Mouse (Mus musculus) c-Kit-positive CD71-positive TER-119-positive erythroid progenitor cells, embryonic 14.5 days (primary cell): ENCODE measurements around the gene Pnldc1.
A peak's percentile ranks its signal among the peaks of the same experiment; 100 is the strongest.
"Not testable (repeated sequence)": the region's sequence is repeated elsewhere in the genome, so short reads cannot be mapped to it uniquely, and the experiment has no call there.

Experiments
- DNase-seq: peaks from one replicate; pipeline ENCODE4 v3.0.0-alpha.2; 2013; ENCODE audit warnings: low spot score

Gene Pnldc1

DNA sequence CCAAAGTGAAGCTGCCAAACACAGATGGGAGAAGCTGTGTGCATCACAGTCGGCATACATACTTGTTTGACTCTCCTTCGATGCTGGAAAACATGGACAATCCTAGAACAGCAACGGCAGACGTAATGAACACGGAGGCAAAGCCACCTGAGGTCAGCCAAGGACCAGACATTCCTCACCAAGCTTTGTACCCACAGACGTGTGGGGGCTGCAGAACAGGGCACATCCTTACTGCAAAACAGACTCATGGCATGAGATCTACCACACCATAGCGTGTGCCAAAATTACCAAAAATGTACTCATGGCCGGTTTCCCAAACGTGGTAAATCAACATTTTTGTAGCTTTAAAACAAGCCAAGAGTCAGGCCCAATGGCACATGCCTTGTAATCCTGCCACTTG lies 3.6 kb downstream of the Pnldc1 start:
- DNase-seq, result no peak

DNA sequence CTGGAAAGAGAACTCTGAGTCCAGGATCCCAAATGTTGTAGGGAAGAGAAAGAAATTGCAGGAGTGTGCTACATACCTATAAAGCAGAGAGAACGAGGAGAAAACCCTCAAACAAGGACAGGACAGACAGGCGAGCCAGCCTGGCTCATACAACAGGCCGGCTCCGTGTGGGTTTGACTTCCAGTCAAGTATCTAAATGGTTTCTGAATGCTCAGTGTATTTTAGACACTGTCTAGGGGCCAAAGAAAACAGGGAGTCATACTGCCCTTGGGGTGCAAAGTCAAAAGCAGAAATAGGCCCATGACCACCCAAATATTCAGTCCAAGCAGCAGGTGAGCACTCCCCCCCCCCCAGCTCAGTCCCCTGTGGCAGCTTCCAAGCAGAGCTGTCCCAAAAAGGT lies 4.2 kb downstream of the Pnldc1 start:
- DNase-seq, result no peak

DNA sequence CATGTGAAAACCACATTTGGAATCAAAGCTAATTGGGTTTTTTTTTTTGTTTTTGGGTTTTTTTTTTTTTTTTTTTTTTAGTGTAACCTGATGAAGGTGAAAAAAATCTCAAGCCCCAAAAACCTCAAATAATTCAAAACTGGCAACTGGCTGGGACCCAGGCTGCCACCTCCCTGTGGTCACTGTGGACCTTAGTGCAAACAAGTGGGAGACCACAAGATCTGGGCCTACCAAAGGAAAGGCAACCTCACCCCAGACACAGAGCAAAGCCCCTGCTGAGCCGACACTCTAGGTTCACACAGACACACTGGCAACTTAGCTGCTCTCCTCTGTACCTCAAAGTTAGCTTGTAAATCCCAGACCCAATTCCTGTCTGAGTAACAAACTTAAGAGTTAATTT lies 5.7 kb downstream of the Pnldc1 start:
- no peak for DNase-seq

DNA sequence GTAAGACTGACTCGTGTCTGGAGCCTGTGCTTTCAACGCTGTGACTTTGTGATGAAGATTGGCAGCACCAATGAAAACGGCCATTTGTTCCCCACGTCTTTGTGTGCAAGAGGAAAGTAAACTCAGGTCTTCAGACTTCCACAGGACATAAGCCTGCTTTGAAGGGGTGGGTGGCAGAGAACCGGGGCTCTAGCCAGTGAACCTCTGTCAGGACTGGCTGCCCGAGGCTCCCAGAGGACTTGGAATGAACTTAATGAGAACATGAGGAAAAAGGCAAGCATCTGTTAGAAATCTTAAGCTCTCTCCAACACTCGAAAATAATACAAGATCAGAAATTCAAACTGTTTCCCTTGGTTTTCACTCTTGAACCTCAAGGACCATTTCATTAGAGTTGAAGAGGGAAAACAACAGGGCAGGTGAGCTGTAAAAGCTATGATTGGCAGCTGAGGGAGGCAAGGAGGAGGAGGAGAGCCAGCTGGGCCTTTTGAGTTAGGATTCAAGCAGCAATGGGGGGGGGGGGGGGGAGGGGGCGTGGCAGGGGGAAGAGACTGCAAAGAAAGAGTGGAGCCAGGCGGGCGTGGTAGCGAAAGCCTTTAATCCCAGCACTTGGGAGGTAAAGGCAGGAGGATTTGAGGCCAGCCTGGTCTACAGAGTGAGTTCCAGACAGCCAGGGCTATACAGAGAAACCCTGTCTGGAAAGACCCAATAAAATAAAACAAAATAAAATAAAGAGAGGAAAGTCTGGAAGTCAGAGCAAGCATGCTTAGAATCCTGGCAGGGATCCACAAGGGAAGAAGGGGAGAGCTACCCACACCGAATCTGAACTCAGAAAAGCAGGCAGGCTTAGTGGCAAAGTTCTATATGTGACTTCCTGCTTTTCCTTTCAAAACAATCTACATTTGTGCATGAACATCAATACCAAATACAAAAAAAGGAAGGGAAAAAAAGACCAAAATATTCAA lies 6.4 kb downstream of the Pnldc1 start:
- DNase-seq, result no peak

DNA sequence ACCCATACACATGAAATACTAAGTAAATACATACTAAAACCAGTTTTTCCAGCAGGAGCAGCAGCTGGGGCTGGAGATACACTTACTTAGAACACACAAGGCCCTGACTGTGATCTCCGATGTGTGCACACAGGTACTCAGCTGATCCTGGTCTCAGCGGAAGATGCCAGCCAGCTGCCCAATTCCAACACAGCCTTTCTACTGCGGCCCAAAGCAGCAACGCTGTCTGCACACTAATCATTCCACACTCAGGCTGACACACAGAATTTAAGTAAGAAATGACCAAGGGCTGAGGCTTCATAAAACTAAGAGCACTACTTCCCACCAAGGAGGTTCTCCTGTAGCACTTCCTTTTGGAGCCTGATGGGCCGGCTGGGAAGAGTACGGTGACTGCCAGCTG lies 7.7 kb downstream of the Pnldc1 start:
- no peak for DNase-seq

DNA sequence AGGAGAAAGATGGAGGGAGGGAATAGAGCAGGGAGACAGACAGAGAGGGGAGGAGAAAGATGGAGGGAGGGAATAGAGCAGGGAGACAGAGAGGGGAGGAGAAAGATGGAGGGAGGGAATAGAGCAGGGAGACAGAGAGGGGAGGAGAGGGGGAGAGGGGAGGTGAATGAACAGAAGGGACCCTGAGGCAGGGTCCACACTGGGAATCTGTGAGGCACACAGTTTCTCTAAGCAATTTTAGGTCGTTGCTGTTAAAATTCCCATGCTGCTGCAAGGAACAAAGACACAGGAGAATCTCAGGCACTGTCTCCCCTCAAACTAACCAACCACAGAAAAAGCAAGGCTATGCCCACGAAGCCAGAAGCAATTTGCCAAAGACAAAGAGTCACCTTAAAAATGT lies 11.4 kb downstream of the Pnldc1 start:
- not testable (repeated sequence) for DNase-seq

DNA sequence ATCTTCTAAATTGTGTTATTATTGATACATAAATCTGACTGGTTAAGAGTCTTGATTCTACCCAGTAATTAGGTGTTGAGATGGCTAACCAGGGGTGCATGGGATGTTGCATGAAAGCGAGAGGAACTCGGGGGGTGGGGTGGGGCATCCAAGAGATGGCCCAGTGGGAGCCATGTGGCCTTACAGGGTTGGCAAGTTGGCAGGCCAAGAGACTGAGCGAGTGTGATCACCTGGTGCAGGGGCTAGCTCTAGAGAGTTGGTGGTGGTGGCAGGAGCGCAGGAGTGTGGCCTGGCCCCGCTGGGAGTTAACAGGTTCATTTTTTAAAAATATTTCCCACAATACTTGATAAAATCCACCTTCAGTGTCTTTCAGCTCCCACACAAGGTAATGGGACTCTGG lies 12.4 kb downstream of the Pnldc1 start:
- no peak for DNase-seq

DNA sequence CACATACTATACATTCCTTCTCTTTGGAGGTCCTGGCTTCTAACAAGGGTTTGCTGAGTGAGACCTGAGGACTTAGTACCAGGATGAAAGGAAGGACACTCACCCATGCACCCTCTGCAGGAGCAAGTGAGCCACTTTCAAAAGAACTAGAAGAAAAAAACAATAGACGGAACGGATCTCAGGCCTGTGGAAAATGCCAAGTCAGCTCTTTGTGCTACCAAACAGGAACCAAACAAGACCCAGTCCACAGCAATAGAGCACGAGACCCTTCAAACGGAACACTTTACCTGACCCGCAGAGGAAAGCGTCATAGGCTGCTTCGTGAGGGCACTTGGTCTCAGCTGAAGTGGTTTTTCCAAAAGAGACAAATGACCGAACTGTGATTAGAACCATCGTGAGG lies 18.0 kb downstream of the Pnldc1 start:
- DNase-seq, result no peak

DNA sequence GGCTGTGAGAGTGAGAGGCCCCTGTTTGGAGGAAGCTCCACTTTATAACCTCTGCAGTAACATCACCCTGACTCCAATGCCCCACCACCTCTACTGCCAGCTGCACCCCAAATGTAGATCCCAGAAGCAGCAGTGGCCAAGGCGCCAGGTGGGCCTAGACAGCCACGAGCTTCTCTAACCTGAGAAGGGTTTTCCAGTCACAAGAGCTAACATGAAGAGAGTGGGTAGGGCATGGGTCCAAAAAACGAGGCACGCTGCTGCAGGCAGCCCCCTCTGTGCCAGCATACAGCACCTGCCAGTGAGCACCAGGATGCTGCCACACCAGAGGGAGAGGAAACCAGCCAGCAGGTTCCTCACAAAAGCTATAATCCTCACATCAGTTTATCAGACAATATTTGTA lies 19.0 kb downstream of the Pnldc1 start:
- no peak for DNase-seq

DNA sequence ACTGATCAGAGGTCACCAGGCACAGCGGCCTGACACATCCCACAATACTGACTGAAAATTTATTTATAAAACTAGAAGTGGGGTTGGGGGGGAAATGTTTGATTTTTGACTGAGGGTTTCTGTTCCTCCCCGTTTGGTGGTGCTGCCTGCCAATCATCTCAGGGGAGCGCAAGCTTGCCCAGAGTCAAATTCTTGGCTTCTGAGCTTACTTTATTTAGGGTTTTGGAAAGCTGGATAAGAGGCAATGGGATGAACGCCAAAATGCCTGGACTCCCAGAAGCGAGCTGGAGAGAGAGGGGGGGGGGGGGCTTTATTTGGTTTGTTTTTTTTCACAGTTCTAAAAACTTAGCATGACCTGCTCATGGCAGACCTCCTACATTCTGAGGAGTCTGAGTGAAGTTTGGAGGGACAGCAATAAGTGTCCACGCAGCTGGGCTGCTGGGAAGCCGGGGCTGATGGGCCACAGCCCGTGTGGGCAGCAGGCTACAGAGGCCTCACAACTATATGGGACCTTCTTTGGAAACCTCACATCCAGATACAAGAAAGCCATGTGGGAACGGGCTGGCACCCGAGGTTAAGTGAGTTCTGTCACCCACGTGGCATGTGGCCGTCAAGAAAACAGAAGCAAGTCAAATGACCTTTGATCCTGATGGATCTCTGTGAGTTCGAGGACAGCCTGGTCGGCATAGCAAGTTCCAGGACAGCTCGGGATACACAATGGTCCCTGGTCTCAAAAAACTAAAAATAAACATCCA lies 22.8 kb downstream of the Pnldc1 start:
- DNase-seq, result no peak

DNA sequence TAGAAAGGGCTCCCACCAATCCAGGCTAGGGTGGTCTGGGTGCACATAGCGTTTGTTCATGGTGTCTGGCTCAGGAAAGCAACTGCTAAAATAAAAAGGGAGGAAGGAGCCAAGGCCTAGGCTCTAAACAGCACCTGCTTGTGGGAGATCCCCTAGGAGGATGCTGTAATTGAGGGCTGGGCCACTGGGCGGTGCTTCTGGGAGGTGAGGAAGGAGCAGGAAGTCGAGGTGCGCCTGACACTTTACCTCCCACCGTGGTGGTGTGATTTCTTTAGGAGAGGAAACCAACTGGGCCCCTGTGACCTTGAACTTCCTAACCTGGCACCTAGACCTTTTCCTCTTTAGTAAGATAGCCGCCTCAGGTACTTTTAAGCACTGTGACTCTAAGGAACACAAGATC lies 23.4 kb downstream of the Pnldc1 start:
- no peak for DNase-seq

DNA sequence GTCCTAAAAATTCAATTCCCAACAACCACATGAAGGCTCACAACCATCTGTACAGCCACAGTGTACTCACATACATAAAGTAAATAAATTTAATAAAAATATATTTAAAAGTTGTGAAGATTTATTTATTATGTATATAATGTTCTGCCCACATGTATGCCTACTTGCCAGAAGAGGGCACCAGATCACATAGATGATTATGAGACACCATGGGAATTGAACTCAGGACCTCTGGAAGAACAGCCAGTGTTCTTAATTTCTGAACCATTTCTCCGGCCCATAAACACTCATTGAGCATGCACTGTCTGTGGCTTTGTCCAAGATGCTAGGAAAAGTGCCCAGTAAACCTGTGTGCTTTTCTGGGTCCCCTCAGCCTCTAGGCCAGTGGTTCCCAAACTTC lies 28.8 kb downstream of the Pnldc1 start:
- no peak for DNase-seq

DNA sequence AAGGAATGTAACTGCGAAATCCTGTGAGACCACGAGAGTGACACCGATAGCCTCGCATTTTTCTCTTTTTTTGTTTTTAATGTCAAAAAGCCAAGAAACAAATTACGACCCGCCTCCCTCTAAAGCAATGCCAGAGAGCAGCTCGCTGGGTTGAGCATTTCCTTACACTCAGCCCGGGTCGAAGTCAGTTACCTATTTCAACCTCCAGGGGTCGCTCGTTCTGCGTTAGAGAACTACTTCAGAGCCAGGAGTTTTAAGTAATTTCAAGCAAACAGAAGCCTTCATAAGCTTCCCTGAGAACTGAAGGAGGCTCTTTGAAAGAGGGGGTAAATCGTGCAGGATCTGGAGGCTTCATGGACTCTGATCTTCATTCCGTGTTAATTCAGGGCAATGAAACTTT lies 29.9 kb downstream of the Pnldc1 start:
- DNase-seq, result peak; percentile 81

DNA sequence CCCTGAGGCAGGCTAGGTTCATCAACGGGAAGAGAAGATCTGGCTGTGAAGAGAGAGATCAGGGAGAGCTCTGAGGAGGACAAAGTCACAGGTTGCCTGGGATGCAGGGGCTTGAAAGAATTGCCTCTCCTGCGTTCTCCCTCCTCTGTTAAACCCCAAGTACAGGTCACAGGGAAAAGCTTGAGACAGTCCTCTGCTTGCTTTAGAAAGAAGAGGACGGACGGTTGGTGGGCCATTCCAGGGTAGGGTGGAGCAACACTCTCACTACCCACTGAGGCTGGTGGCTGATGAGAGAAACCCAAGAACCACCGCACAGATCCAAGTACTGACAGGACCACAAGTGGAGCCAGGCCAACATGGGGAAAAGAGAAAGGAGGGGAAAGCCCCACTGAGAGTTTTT lies 34.3 kb downstream of the Pnldc1 start, which contains the start of gene Mrgprh:
TSS of gene Mrgprh (plus strand) at position 301 of the 400 bp plus-strand sequence.
- DNase-seq, result no peak

DNA sequence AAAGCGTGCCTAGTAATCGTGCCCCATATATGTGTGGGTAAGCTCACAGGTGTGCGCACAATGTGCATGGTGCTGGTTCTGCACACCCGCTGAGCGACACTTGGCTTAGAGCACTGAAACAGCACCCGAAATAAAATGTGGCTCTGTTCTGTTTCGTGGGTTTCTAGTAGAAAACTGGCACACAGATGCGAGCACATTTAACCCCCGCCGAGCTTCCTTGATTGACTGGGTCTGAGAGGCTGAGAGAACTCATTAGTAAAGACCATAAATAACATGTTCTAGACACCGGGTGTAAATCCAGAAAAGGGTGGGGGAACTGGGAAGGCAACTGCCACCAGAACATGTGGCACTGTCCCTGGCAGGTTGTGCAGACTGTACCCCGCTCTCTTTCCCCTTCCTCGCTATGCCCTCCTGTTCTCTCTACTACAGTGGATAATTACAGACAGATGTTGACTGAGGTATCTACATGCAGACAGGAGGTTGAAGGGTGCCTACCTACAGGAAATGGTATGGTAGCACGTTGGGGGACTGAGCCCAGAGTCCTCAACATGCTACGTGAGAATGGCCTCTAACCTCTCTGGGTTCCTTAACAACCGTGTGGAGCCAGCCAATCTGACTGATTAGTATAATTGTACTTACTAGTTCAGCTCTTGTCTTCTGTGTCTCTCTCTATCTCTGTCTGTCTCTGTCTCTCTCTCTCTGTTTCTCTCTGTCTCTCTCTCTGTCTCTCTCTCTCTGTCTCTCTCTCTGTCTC lies 37.6 kb downstream of the Pnldc1 start:
- DNase-seq, result no peak

DNA sequence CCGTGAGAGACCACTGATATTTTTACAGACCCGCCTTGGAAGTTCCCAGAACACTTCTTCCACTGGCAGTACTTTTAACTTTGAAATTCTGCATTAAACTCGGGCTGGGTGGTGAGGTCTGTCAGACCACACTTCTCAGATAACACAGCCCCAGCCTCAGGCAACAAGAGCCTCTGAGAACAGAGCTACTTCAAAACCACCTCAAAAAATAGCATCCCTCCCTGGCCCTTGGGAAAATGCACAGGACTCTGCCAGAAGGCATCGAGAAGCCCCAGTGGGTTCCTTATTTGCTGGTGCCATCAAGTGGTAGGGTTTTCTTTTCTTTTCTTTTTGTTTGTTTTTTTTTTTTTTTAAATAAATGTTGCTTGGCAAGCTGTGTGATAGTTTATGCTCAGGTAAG lies 41.4 kb downstream of the Pnldc1 start:
- DNase-seq, result no peak

DNA sequence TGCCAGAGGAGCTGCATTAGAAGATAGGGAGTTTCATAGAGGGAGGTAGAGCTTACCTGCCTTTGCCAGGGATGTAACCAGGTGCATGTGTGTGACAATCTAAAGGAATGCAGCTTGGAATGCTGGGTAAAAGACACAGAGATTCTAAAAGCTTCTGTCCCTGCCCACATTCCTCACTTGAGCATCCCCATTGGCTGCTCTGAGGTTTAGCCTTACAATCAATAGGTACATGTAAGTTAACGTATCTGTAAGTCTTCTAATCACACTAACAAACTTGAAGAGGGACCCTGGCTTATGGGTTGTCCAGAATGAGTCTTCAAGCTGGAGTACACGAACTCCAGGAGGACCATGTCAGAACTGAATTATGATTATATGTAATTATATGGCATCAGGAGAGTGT lies 42.0 kb downstream of the Pnldc1 start, which contains the start of gene Mas1:
TSS of gene Mas1 (minus strand) at position 101 of the 400 bp plus-strand sequence.
- no peak for DNase-seq

DNA sequence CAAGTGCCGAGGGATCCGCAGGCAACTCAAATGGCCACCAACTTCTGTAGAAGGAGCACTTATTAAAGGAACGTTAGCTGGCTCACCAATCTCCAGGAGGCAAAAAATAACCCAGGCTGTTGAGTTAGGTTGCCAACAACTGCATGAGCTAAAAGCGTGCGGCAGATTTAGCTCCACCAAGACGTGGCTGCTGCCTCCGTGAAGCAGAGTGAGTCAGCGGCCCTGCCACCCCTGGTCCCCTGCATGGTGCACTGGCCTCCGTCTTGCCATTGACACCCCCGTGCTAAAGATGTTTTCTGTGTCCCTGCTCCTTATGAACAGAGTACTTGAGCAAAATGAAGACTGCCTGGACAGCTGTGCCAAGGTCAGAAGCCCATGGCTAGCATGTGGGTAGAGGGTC lies 43.2 kb downstream of the Pnldc1 start:
- no peak for DNase-seq

DNA sequence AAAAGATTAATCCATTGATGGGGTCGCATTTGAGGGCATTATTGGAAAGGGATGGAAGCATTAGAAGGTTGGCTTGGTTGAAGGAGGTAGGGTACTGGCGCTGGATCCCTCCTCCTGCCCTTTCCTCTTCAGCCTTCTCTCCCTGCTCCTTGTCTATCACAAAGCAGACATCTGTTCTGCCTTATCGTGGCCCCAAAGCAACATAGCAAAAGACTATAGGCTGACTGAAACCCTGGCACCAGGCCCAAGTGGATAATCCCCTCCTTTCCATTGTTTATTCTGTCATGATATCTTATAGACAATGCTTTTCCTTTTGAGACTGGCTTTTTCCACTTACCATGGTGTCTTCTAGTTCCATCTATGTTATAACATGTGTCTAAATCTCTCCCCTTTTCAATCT lies 44.6 kb downstream of the Pnldc1 start:
- DNase-seq, result no peak

DNA sequence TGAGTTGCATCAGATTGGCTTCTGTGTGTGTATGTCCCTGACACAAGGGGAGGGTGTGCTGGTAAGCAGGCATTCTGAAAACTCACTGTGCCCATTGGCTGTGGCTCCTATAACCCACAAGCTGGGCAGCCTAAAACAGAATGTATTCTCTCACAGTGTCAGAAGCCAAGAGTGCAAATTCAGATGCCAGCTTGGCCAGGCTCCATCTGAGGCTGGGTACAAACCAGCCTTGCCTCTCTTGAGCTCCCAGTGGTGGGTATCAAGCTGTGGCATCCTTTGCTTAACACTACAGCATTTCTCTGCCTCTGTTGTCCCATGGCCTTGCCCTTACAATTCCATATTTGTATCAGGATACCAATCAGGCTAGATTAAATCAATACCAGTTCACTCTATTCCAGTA lies 45.9 kb downstream of the Pnldc1 start:
- DNase-seq, result no peak

DNA sequence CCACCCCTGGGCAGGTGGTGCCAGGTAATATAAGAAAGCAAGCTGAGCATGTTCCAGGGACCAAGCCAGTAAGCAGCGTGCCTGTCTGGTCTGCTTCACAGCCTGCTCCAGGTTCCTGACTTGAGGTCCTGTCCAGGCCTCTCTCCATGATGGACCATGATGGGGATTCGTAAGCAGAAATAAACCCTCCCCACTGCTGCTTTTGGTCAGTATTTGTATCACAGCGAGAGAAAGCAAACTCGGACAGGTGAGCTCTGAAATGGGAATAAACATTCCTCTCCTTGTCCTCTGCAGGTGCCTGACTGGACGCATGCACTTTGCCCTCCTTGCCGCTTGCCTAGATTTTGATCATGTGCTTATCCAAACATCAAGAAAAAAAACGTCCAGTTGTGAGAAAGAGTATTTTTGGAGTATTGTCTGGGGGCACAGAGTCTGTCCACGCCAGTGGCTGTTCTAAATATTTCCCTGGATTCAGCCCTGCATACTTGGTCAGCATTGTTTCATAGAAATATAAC lies 51.0 kb downstream of the Pnldc1 start:
- no peak for DNase-seq

DNA sequence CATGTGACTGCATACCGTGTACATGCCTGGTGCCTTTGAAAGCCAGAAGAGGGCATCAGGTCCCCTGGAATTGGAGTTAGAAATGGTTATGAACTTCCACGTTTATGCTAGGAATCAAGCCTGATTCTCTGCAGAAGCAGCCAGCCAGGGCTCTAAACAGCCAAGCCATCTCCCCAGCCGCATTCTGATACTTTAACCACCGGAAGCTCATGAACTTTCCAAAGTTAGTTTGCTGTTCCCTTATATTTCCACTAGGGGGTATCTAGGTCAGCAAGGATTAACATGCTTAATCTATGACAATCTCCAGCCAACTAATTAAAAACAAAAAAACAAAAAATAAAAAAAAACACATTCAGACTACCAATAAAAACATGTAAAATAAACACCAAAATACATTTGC lies 52.0 kb downstream of the Pnldc1 start:
- no peak for DNase-seq
